Mouse (Mus musculus): ENCODE data around the gene Cnih1.
"Not testable (repeated sequence)": the region's sequence is repeated elsewhere in the genome, so short reads cannot be mapped to it uniquely, and the experiment has no call there.

DNA sequence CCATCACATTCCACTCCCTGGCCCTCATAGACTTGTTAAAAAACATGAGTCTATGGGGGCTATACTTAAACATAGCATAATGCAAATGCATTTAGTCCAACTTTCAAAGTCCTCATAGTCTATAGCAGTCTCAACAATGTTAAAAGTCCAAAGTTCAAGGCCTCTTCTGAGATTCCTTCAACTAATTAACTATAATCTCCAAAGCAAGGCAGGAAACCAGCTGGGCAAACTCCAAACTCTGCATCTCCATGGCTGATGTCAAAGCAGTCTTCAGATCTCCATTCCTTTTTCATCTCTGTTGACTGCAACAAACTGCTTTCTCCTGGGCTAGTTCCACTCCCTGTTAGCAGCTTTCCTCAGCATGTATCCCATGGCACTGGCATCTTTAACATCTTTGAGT is 50.9 kb downstream of the Cnih1 start:
- not testable (repeated sequence) for TF ChIP-seq CTCF, EP300 (IDR thresholded peaks at IDR 0.05; ENCODE audit: low read depth)

All from liver, postnatal 0 days (tissue).